Mouse (Mus musculus) erythroblast, embryonic 14.5 days (primary cell): ENCODE results near the gene Polr2a.

Source experiments
- GATA1 ChIP-seq: IDR thresholded peaks from 2 replicates; pipeline ENCODE4 v1.6.1; 2012; ENCODE audit warnings: low read length, inconsistent platforms, mixed read lengths
- TAL1 ChIP-seq: IDR thresholded peaks from 3 replicates; pipeline ENCODE4 v1.6.1; 2012; ENCODE audit warnings: low read length, inconsistent platforms, mixed read lengths

DNA sequence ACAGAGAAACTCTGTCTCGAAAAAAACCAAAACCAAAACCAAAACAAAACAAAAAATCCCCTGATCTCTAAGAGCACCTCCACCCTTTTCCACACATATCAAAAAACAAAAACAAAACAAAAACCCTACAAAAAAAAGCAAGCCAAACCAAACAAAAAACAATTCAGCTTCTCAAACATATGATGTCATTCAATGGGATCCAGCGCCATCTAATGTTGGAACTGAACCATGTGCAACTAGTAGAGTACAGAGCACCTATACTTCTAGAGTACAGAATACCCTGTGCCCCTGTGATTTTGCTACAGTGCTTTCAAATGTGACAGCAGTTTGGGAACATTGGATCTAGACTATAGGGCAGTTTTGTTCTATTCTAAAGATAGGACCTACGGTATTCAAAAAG lies 3.7 kb downstream of the Polr2a start:
- TF ChIP-seq GATA1 (no peak), TAL1 (no peak)
